Mouse (Mus musculus) gastrocnemius, adult 18-20 months (tissue): ENCODE measurements around the gene Thap3. TPM values are rescaled to one million over a fixed set of nuclear protein-coding genes. Genes with fewer than 3 reads are reported as not detected.

Source experiments
- DNase-seq: peaks from one replicate; pipeline ENCODE4 v3.0.0; 2021; ENCODE audit warnings: low spot score
- total RNA-seq, 2 experiments: library from RNA; stranded (reverse); gene quantifications; 2 replicates each; pipeline ENCODE4 v1.2.3; 2021

Gene Thap3
- total RNA-seq, 2 experiments from 2014 or later, result 30.0 to 33.3 TPM

DNA sequence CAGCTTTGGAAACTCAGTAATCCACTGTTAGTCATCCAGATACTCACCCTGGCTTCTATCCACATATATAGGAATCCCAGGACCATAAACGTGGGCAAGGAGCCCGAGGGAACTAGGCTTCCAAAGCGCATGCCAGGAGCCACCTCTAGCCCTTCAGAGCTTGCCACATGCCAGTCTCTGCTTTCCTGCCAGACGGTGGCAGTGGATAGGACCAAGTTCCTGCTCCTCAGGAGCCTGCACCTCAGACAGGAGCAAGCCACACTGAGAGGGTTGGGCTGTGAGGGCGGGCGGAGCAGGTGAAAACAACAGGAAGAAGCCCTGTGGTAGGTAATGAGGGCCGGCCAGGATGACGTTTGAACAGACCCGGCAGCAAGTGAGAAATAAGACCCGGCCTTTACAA, 2.9 kb downstream of the Thap3 start:
- DNase-seq, result no peak

DNA sequence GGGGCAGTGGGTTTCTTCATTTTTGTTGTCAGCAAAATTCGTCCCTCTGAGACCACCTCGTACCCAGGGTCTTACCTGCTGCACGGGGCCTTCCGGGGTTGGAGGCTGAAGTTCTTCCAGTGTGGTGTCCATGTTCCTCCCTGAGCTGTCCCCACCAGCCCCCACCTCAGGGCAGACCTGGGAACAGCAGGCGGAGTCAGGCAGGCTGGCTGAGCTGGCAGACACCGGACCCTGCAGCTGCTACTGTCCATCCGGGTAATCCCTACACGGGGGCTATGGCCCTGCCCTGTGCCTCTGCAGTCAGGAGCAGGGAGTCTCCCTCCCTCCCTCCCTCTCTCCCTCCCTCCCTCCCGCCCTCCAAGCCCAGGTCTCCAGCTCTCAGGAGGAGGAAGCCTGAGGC, 5.2 kb downstream of the Thap3 start:
- peak; percentile 92 for DNase-seq

DNA sequence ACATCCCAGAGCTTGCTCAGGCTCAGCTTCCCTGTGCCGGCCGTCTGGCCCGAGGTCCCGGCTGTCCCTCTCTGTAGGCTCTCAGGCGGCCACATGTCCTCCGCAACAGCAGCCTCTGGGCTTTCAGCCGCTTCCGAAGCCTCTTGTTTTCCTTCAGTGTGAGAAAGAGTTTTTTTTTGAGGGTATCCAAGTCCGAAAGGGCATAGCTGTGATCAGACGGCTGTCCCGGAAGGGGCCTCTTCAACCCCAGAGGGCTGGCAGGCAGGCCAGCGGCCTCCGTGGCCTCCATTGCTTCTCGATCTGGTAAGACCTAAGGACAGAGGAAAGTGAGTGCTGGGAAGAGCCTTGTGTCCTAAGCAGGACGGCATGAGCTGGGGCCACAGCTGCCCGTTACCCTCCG, 5.8 kb downstream of the Thap3 start:
- DNase-seq, result no peak

GRCm38 (mm10) chr4:151981363-151981762, 7.4 kb downstream of the Thap3 start:
- DNase-seq, result peak; percentile 86

DNA sequence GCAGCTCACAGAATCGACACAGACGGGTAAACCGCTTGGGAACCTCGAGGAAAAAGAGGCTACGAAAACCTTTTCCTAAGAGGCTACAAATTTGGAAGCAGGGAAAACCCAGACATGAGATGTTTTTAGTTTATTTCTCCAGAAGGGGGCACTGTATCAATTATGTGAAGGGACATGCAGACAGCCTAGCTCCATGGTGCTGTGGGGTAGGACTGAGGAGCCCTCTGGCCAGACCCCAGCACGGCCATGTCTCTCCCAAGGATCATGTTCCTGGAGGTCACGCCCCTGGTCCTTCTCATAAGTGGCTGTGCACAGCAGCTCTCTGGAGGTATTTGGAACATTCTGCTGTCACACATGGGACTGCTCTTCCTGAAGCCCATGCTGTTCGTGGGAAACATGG, 8.1 kb downstream of the Thap3 start:
- DNase-seq, result peak; percentile 36

DNA sequence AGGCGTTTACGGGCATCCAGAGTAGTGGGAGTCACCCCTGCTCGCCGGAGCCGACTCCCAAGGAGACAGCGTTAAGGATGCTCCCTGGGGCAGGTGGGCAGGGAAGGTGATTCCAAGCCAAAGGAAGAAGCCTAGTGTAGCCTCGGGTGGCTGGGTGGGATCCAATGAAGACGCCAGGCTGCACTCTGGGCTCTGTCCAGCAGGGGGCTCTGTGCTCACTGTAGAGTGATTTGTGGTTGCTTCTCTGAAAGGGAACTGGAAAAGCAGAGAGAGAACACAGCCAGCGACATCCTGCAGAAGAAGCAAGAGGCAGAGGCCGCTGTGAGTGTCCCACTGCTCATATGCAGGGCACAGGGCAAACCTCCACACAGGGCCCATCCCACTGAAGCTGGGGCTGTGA, 11.0 kb downstream of the Thap3 start:
- peak; percentile 88 for DNase-seq

DNA sequence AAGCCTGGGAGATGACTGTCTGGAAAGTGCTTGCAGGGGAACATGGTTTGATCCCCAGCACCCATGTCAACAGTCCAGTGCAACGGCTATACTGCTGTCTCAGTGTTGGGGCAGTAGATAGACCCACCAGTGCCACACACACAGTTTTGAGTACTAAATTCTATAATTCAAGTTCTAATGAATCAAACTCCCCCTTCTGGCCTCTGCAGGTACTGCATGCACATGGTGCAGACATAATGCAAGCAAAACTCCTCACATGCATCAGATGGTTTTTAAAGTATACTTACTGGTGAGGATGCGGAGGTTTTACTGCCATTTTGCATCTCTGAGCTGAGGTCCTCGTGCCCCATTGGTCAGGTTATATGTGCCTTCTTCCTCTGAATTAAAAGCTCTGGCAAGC, 13.4 kb downstream of the Thap3 start:
- no peak for DNase-seq

- no peak for DNase-seq
Measured at GRCm38 (mm10) chr4:151972221-151972967, 16.4 kb downstream of the Thap3 start.

- DNase-seq, result no peak
Measured at GRCm38 (mm10) chr4:151968204-151968921, 20.4 kb downstream of the Thap3 start.

- DNase-seq, result no peak
Measured at GRCm38 (mm10) chr4:151962817-151963216, 26.0 kb downstream of the Thap3 start.

- DNase-seq, result no peak
Measured at GRCm38 (mm10) chr4:151960513-151960854, 28.3 kb downstream of the Thap3 start.

GRCm38 (mm10) chr4:151959849-151960512, 28.8 kb downstream of the Thap3 start:
- no peak for DNase-seq

DNA sequence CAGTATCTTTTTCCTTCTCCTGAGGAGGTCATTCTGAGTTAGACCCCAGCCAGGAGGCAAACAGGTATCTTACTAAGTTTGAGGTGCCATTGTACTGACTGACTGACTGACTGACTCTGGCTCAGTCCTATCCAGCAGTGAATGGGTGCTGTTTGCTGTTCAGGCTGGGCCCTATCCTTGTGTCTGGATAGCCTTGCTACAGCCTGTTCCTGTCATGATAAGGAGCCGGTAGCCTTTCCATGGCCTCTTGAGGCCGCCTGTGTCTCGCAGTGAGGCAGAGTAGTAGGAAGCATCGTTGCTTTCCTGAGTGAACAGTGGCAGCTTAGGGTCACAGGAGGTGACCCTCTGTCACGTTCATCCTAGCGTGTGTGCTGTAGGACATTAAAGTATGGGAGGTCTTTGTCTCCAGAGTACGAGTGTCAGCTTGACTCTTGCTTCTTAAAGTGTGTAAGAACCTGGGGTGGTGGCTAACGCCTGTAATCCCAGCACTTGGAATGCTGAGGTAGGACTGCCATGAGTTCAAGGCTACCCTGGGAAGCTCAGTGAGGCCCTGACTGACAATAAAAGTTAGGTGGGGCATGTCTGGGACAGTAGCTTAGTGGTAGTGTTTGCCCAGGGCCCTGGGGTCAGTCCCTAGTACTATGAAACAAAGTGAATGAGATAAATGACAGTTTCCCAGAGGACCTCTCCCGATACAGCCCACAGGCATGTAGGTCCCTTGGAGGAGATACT, 31.0 kb downstream of the Thap3 start:
- no peak for DNase-seq

DNA sequence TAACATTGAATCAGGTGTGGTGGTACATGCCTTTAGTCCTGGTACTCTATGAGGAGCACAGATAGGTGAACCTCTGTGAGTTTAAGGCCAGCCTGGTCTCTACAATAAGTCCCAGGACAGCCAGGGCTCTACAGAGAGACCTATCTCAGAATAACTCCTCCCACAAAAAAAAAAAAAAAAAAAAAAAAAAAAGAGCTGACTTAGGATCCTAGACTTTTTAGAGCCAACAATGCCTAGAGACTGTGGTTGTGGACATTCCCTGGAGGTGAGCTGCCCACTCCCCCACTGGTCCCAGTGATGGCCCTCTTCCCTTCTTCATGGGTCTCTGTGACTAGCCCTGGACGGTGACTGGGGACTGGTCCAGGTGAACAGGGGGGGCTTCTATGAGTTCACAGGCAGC, 33.0 kb downstream of the Thap3 start:
- no peak for DNase-seq

GRCm38 (mm10) chr4:151953209-151953608, 35.6 kb downstream of the Thap3 start:
- DNase-seq, result no peak

- DNase-seq, result no peak
Measured at GRCm38 (mm10) chr4:151948497-151949471, 40.0 kb downstream of the Thap3 start.

DNA sequence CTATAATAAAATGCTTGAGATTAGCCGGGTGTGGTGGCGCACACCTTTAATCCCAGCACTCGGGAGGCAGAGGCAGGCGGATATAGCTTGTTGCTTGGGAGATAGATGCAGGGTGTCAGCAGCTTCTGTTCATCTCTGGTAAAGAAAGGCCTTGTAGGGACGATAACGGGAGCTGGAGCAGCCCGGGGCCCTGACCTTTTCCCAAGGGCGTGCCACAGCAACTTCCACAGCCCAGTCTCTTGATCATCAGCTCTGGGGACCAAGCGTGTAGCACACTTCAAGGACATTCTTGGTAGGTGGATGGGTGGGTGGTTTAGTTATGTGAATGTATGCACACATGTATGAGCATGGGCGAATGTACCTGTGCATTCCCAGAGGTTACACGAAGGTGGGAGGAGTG, 42.6 kb downstream of the Thap3 start:
- DNase-seq, result no peak

GRCm38 (mm10) chr4:151938089-151938488, 50.7 kb downstream of the Thap3 start:
- DNase-seq, result no peak

- DNase-seq, result no peak
Measured at GRCm38 (mm10) chr4:151937441-151937840, 51.4 kb downstream of the Thap3 start.

DNA sequence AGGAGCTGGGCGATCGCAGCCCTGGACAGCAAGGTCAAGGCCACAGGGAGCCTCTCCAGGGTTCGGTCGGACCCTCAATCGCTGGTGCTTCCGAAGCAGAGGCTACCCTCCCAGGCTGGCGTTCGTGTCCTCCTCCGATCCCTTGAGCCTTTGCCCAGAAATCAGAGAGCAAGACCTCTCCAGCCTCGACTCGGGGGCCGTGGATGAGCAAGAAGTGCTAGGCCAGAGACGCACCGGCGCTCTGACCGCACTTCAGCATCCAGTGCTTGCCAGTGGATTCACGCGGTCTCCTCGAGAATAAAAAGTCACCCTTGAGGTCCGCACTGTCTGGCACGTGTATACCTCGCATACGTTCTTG, 54.6 kb downstream of the Thap3 start:
- no peak for DNase-seq
